Mouse (Mus musculus): Measurements from ENCODE around the gene Zdhhc4.

Gene Zdhhc4

GRCm38 (mm10) chr5:143317288-143317610, 11.8 kb downstream of the Zdhhc4 start:
- no peak for DNase-seq (ENCODE audit: low spot score)

DNA sequence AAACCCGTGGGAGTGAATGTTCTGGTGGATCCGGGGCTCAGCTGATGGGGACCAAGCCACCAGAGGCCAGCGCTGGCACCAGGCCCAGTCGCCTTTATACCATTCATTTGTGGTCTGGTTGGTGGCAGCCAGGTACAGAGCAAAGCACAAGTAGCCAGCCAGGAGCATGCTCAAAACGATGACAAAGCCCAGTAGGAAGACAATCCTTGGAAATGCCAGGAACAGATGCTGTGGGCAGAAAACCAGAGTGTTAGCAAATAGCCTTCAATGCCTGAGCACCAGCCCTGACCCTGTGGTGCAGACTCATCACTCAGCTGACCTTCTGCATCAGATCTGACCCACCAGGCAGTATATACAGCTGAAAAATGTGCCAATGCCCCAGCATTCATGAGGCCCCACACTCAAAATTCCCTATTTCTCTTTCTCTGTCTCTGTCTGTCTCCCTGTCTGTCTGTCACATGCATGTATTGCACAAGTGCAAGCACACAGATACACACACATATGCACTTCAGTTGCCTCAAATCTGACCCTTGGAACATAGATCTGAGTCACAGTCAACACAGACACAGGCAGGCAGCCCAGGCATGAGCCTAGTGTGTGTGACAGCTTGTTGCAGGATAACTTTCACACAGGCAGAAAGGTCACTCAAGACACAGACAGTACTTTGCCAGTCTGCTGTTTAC, 12.3 kb downstream of the Zdhhc4 start:
- no peak for DNase-seq (ENCODE audit: low spot score)

DNA sequence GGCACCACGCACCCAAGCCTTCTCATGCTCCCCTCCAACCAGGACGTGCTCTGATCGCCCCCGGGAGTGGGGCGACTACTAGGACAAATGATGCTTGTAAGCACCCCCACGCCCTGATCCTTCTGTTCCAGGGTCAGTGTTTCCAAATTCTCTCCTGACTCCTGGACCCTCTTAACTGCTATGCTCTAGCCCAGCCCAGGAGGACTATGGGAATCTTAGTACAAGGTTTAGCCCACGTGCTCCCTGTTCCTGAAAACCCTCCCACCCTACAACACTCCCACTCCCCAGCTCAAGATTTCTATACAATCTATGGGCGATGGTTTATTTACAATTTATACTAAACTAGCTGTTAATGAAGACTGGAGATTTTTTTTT, 13.6 kb downstream of the Zdhhc4 start:
- DNase-seq (ENCODE audit: low spot score), result no peak

DNA sequence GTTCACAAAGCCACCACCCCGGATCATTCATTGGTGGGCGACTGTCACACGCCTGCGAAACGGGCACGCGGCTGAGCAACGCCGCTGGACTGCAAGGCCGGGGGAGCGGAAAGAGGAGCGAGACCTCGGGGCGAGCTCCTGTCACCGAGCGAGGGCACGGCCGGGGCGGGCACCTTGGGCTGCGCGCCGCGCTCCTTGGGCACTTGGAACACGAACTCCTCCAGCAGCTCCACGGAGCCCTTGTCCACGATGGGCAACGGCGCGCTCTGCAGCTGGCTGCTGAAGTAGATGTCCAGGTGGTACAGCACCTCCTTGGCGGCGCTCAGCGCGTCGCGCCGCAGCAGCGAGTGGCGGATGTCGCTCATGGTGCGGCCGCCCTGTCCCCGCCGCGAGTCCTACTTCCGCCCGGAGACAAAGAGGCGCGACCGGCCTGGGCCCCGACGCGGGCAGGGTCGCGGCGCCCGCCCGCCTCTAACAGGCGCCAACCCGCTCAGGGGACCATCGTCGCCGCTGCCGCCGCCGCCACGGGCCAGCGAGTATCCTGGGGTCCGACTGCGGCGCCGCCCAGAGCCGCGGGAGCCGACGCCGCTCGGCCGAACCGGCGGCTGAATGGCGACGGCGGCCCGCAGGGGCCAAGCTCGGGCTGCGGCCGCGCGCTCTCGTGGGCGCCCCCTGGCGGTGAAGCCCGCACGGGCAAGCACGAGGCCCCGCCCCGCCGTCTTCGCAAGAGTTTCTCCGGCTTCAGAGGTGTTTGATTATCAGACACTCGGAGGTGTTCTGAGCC, 14.1 kb downstream of the Zdhhc4 start, which contains the start of gene E130309D02Rik:
E130309D02Rik (minus strand) TSS at position 631 of the 784 bp plus-strand sequence.
- DNase-seq (ENCODE audit: low spot score), result peak; percentile 89

DNA sequence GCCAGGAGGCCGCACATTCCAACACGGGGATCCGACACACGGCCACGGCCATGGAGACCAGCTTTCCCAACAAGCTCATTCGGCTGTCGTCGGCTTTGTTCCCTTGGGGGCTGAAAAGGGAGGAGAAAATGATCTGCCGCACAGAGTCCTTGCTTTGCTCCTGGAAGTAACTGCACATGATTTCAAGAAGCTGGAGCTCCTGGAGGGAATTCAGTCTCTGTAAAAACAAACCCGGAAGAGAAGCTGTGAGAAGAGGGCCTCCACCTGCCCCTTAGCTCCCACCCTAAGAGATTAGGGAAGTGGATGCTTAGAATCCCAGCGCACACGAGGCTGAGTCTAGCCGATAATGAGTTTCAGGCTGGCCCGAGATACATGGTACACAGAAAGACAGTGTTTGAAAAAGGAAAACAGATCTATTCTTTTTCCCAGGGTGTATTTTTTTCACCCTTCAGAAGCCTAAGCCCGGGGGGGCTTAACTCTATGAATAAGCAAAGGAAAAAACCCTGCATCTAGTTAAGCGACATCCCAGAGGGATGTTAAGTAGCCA, 14.8 kb downstream of the Zdhhc4 start:
- no peak for DNase-seq (ENCODE audit: low spot score)

- DNase-seq (ENCODE audit: low spot score), result peak; percentile 63
Measured at GRCm38 (mm10) chr5:143311886-143312285, 17.2 kb downstream of the Zdhhc4 start.

DNA sequence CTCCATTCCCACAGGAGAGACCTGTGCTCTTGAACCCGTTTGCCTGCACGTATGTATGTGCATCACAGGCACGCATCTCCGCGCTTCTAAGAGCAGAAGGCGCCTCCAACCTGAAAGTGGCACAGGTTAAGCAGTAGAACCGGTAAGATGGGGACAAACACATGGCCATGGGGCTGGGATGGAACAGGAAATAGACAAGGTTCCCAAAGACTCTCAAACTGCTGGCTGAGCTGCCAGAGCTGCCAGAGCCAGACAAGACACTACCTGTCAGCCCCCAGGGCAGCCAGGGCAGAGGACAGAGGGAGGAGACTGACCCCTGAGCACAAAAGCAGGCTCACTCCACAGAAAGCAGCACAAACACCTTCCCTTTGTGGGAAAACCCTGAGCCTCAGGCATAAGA, 19.1 kb downstream of the Zdhhc4 start:
- DNase-seq (ENCODE audit: low spot score), result no peak

DNA sequence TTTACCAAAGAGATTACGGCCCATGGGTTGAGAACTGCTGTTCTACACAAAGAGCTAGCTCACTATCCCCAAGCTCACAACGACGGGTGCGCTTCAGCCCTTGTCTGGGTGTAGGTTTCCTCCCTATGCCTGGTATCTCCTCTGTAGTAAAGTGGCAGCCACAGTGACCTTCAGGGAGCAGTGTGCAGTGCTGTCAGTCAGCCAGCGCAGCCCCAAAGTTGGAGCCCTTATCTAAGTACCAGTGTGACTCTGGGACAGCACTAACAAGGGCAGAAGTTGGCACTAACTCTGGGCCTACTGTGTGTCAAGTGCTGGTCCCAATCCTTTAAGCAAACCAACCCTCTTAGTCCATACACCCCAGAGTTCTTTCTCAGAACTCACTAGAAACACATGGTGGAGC, 20.2 kb downstream of the Zdhhc4 start:
- DNase-seq (ENCODE audit: low spot score), result no peak

GRCm38 (mm10) chr5:143304251-143304650, 24.8 kb downstream of the Zdhhc4 start:
- no peak for DNase-seq (ENCODE audit: low spot score)

- DNase-seq (ENCODE audit: low spot score), result no peak
Measured at GRCm38 (mm10) chr5:143301296-143301695, 27.8 kb downstream of the Zdhhc4 start.

- DNase-seq (ENCODE audit: low spot score), result peak; percentile 35
Measured at GRCm38 (mm10) chr5:143299686-143300085, 29.4 kb downstream of the Zdhhc4 start.

GRCm38 (mm10) chr5:143298391-143298790, 30.7 kb downstream of the Zdhhc4 start:
- DNase-seq (ENCODE audit: low spot score), result no peak

- no peak for DNase-seq (ENCODE audit: low spot score)
Measured at GRCm38 (mm10) chr5:143297986-143298385, 31.1 kb downstream of the Zdhhc4 start.

GRCm38 (mm10) chr5:143295330-143295729, 33.7 kb downstream of the Zdhhc4 start:
- no peak for DNase-seq (ENCODE audit: low spot score)

GRCm38 (mm10) chr5:143294862-143295261, 34.2 kb downstream of the Zdhhc4 start:
- DNase-seq (ENCODE audit: low spot score), result no peak

DNA sequence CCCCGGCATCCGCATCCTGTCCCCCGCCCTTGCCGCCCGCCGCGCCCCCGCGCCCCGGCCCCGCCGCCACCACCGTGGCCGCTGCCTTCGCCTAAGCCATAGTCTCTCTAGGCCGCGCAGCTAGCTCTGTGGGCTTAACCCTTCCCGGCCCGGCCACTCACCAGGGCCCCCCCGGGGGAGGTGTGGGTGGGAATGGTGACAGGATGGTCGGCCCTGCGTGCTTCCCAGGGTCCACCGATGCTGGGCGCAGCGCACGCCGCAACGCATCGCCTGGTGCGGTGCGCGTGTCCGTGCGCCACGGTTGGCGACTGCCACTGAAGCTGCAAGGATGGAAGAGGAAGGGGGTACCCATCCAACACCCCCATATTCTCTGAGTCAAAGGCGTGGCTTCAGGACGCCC, 35.7 kb downstream of the Zdhhc4 start, which contains the start of gene Zfp853:
Zfp853 (minus strand) TSS at position 220 of the 400 bp plus-strand sequence.
- no peak for DNase-seq (ENCODE audit: low spot score)

DNA sequence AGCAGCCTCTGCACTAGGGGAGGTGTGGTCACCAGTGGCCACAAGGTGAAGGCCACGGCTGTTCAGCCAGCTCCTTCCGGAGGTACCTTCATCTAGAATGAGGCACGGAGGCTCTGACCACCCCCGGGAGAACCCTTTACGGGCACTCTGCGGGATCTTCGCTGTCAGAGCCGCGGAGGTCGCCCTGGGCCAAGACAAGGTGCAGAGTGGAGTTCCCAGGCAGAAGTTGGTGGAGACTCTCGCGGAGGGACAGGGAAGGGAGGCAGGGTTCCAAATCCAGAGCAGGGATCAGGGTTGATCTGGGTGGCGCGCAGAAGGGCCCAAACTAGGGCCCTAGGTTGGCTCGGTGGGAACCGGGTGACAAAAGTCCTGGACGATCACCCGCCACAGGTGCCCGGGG, 36.2 kb downstream of the Zdhhc4 start:
- no peak for DNase-seq (ENCODE audit: low spot score)

GRCm38 (mm10) chr5:143289299-143289698, 39.8 kb downstream of the Zdhhc4 start:
- DNase-seq (ENCODE audit: low spot score), result no peak

DNA sequence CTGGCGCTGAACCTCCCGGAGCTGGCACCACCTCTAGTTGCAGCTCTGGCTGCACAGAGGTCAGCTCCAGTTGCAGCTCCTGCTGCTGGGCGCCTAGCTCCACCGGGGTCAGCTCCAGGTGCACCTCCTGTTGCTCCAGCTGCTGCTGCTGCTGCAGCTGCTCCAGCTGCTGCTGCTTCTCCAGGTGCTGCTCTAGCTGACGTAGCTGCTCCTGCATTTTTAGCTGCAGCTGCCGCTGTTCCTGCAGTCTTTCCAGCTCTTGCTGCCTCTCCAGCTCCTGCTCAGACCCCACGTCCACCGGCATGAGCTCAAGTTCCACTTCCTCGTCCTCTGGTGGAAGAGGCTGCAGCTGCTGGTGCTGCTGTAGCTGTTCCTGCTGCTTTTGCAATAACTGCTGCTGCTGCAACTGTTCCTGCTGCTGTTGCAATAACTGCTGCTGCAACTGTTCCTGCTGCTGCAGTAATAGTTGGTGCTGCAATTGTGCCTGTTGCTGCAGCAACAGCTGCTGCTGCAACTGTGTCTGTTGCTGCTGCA, 40.6 kb downstream of the Zdhhc4 start:
- DNase-seq (ENCODE audit: low spot score), result no peak

DNA sequence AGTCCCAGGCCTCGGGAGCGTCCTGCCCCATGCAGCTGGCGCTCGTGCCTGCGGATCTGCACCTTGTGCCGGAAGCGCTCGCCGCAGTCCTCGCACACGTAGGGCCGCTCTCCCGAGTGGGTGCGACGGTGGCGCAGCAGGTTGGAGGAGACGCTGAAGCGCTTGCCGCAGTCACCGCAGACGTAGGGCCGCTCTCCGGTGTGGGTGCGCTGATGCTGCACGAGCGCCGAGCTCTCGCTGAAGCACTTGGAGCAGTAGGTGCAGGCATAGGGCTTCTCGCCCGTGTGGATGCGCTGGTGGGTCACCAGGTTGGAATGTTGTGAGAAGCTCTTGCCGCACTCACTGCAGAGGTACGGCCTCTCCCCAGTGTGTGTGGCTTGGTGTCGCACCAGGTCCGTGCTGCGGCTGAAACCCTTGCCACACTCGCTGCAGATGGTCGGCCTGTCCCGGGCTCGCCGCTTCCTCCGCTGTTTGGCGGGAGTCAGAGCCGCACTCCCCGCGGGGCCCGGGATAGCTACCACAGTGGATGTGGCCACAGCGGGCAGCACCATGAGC, 41.2 kb downstream of the Zdhhc4 start:
- DNase-seq (ENCODE audit: low spot score), result no peak

DNA sequence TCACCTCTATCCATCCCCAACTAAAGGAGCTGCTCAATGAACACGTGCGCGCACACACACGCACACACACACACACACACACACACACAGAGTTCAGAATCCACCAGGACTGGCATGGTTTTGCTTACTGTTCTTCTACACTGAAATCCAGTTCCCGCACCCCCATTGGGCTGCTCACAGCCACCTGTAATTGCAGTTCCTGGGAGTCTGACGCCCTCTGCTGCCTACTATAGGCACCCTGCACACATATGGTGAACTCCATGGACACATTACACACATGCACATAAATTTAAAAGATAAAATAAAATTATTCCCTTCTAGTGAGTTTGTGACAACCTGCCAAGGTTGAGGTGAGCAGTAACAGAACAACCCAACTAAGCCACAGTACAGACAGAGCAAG, 44.3 kb downstream of the Zdhhc4 start:
- no peak for DNase-seq (ENCODE audit: low spot score)

DNA sequence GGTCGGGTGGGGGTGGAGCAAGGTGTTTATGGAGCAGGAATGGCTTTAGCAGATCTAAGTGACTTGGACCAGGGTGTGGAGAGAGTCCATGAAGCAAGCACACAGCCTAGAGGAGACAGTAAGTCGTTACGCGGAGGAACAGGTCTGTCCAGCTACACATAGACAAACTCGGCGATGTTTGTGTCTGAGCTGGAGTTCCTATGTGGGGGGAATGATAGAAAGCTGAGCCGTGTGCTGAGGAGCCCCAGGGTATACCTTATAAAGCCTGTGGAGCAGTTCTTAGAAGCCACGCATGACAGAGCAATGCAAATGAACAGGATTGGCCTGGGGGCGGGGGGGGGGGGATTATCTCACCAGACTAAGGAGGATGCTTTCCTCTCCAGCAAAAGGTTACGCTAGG, 49.8 kb downstream of the Zdhhc4 start:
- DNase-seq (ENCODE audit: low spot score), result no peak

- DNase-seq (ENCODE audit: low spot score), result no peak
Measured at GRCm38 (mm10) chr5:143275761-143276160, 53.3 kb downstream of the Zdhhc4 start.
